Comparison of ENCODE assay signal across 16 mouse cellular contexts in the genomic region with DNA sequence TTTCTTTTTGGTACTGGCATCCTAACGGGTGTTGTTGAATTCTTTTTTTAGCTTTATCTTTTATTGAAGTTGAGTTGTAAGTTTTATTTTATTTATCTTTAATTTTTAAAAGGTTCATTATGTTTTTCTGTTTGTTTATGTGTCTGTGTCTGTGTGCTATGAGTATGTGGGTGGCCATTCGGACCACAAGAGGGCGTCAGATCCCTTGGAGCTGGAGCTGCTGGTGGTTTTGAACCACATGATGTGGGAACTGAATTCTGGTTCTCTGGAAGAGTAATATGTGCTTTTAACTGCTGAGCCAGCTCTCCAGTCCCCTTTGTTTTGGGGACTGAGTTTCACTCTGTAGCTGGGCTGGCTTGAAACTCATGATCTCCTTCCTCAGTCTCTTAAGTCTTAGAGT. TPM values are rescaled to one million over a fixed set of nuclear protein-coding genes. Genes with fewer than 3 reads are reported as not detected.
DNase-seq lines count a peak whose midpoint lies in the region; ATAC-seq and TF ChIP-seq lines count a peak whose summit lies in the region.
"Had no signal": no experiment of that assay in that cellular context is flagged by ENCODE, and none has a peak within 500 bp of the region (broad histone marks: within the 10 kb centered on the region; RNA-seq: fewer than 3 reads in every experiment).

No protein-coding gene starts in this region.

- H3K4me1 ChIP-seq in intestine, postnatal 0 days (replicated peaks; ENCODE audit: control insufficient read depth, insufficient read depth, low read length), result no peaks in the 10 kb centered on the region
- no peaks in the 10 kb centered on the region for H3K4me1 ChIP-seq in intestine, embryonic 15.5 days (replicated peaks)
- no peaks in the 10 kb centered on the region for H3K4me1 ChIP-seq in testis, adult 2 months (ENCODE audit: control insufficient read depth, insufficient read depth, low read length)
- no peaks in the 10 kb centered on the region for H3K4me1 ChIP-seq in limb, embryonic 10.5 days
- H3K4me1 ChIP-seq: embryonic facial prominence, embryonic 13.5 days; forebrain, embryonic 13.5 days; stomach, embryonic 15.5 days had no signal

- no peaks in the 10 kb centered on the region for H3K36me3 ChIP-seq in intestine, postnatal 0 days (ENCODE audit: control insufficient read depth, insufficient read depth)
- H3K36me3 ChIP-seq in intestine, embryonic 15.5 days, result no peaks in the 10 kb centered on the region
- H3K36me3 ChIP-seq in testis, adult 2 months (ENCODE audit: control insufficient read depth, insufficient read depth, low read length), result no peaks in the 10 kb centered on the region
- peaks cover 21% of the 10 kb centered on the region for H3K36me3 ChIP-seq in limb, embryonic 10.5 days
- H3K36me3 ChIP-seq: stomach, embryonic 15.5 days had no signal

- no peak for TF ChIP-seq POLR2A in testis, adult 2 months (IDR thresholded peaks at IDR 0.05; ENCODE audit: control insufficient read depth, low read depth, low read length)

- H3K4me2 ChIP-seq in intestine, postnatal 0 days (replicated peaks; ENCODE audit: low read depth), result no peak overlapping the region
- no peak overlapping the region for H3K4me2 ChIP-seq in intestine, embryonic 15.5 days (replicated peaks)
- H3K4me2 ChIP-seq: embryonic facial prominence, embryonic 13.5 days; forebrain, embryonic 13.5 days; stomach, embryonic 15.5 days had no signal

- no peak overlapping the region for H3K4me3 ChIP-seq in intestine, postnatal 0 days (ENCODE audit: low read depth, low read length)
- no peak overlapping the region for H3K4me3 ChIP-seq in intestine, embryonic 15.5 days (replicated peaks)
- no peak overlapping the region for H3K4me3 ChIP-seq in testis, adult 2 months (ENCODE audit: control insufficient read depth, low read depth, low read length)
- no peak overlapping the region for H3K4me3 ChIP-seq in limb, embryonic 10.5 days
- H3K4me3 ChIP-seq: embryonic facial prominence, embryonic 13.5 days; forebrain, embryonic 13.5 days; stomach, embryonic 15.5 days had no signal

- TF ChIP-seq CTCF in intestine, postnatal 0 days (IDR thresholded peaks at IDR 0.05; ENCODE audit: low read depth), result peak; percentile 48
- peak; percentile 14; the same call in 1 of the 2 replicates for TF ChIP-seq CTCF in testis, adult 2 months (IDR thresholded peaks at IDR 0.05; ENCODE audit: control insufficient read depth, insufficient read depth, insufficient replicate concordance, low read depth, low read length)

- H3K27ac ChIP-seq in intestine, postnatal 0 days (ENCODE audit: low read depth, low read length), result no peak overlapping the region
- H3K27ac ChIP-seq in intestine, embryonic 15.5 days, result no peak overlapping the region
- no peak overlapping the region for H3K27ac ChIP-seq in testis, adult 2 months (ENCODE audit: control insufficient read depth, insufficient read depth, low read depth, low read length)
- no peak overlapping the region for H3K27ac ChIP-seq in limb, embryonic 10.5 days
- H3K27ac ChIP-seq: embryonic facial prominence, embryonic 13.5 days; forebrain, embryonic 13.5 days; stomach, embryonic 15.5 days had no signal

- no peak overlapping the region for H3K9ac ChIP-seq in intestine, postnatal 0 days (ENCODE audit: low read depth, low read length)
- no peak overlapping the region for H3K9ac ChIP-seq in intestine, embryonic 15.5 days
- H3K9ac ChIP-seq: embryonic facial prominence, embryonic 13.5 days; forebrain, embryonic 13.5 days; stomach, embryonic 15.5 days had no signal

- 82% methylated on average over 3 of the region's 3 CpGs for WGBS in intestine, postnatal 0 days
- 84% methylated on average over 3 of the region's 3 CpGs for WGBS in intestine, embryonic 15.5 days
- 81% methylated on average over 3 of the region's 3 CpGs for WGBS in limb, embryonic 10.5 days

- no peaks in the 10 kb centered on the region for H3K9me3 ChIP-seq in intestine, postnatal 0 days (ENCODE audit: control insufficient read depth)
- no peaks in the 10 kb centered on the region for H3K9me3 ChIP-seq in intestine, embryonic 15.5 days
- H3K9me3 ChIP-seq in limb, embryonic 10.5 days (replicated peaks), result no peaks in the 10 kb centered on the region
- H3K9me3 ChIP-seq: embryonic facial prominence, embryonic 13.5 days; forebrain, embryonic 13.5 days; stomach, embryonic 15.5 days had no signal

- no peak for ATAC-seq in intestine, postnatal 0 days
- ATAC-seq in intestine, embryonic 15.5 days, result no peak
- ATAC-seq: forebrain, embryonic 13.5 days; inflammation-experienced regulatory T-cells, adult 6 months had no signal

- H3K27me3 ChIP-seq in intestine, postnatal 0 days (replicated peaks; ENCODE audit: control insufficient read depth, insufficient read depth, low read length), result no peaks in the 10 kb centered on the region
- no peaks in the 10 kb centered on the region for H3K27me3 ChIP-seq in intestine, embryonic 15.5 days (replicated peaks)
- H3K27me3 ChIP-seq in testis, adult 2 months (ENCODE audit: control insufficient read depth, insufficient read depth, low read length), result no peaks in the 10 kb centered on the region
- no peaks in the 10 kb centered on the region for H3K27me3 ChIP-seq in limb, embryonic 10.5 days (ENCODE audit: low read depth, poor library complexity, severe bottlenecking)
- H3K27me3 ChIP-seq: embryonic facial prominence, embryonic 13.5 days; forebrain, embryonic 13.5 days; stomach, embryonic 15.5 days had no signal

- no peak for DNase-seq in testis, postnatal 10 days (ENCODE audit: low spot score)
- DNase-seq in R1 (ENCODE audit: low read depth, low spot score), result peak; percentile 71
- DNase-seq in ovary, postnatal 14 days (ENCODE audit: low spot score), result no peak
- DNase-seq in limb, embryonic 10.5 days (ENCODE audit: low spot score), result no peak
- DNase-seq: adrenal gland, postnatal 10 days; cerebellum, adult 8-10 months; gastrocnemius, postnatal 10 days; heart, postnatal 10 days; lung, postnatal 4 days had no signal

RNA-seq across cellular contexts. Expression of gene Spop, which starts 9.6 kb away (rescaled TPM):
- 54.1 and 61.2 TPM in 2 replicates for polyA plus RNA-seq in intestine, postnatal 0 days (2015; fragmentation: Nextera tagmentation; extraction: Ambion mirVana)
- 127 and 130 TPM in 2 replicates for polyA plus RNA-seq in intestine, embryonic 15.5 days (2015; fragmentation: Nextera tagmentation; extraction: Ambion mirVana)
- 17.9 and 19.6 TPM in 2 replicates for polyA plus RNA-seq in testis, adult 2 months (2012; rRNA removed)
- 95.3 and 123 TPM in 2 replicates for polyA plus RNA-seq in limb, embryonic 10.5 days (2016; fragmentation: Nextera tagmentation; extraction: Ambion mirVana)

RNA-seq across cellular contexts. Expression of gene Slc35b1, which starts 39.0 kb away (rescaled TPM):
- polyA plus RNA-seq in intestine, postnatal 0 days (2015; fragmentation: Nextera tagmentation; extraction: Ambion mirVana), result 130 and 144 TPM in 2 replicates
- 103 and 108 TPM in 2 replicates for polyA plus RNA-seq in intestine, embryonic 15.5 days (2015; fragmentation: Nextera tagmentation; extraction: Ambion mirVana)
- polyA plus RNA-seq in testis, adult 2 months (2012; rRNA removed), result 45.4 and 48.5 TPM in 2 replicates
- 128 and 132 TPM in 2 replicates for polyA plus RNA-seq in limb, embryonic 10.5 days (2016; fragmentation: Nextera tagmentation; extraction: Ambion mirVana)
